Mouse (Mus musculus) gonadal fat pad, adult 2 months (tissue): ENCODE data around the gene Kirrel2. TPM values are rescaled to one million over a fixed set of nuclear protein-coding genes. Genes with fewer than 3 reads are reported as not detected.

Experiments used
- DNase-seq: peaks from one replicate; pipeline ENCODE4 v3.0.0-alpha.2; 2012; ENCODE audit warnings: low read depth
- polyA plus RNA-seq: library from polyadenylated mRNA; depleted of rRNA; stranded (reverse); fragments of >200 nt; gene quantifications from 2 replicates; pipeline ENCODE4 v1.2.3, GENCODE M21; 2012; rRNA removed

Kirrel2 gene
- polyA plus RNA-seq, 1 experiment: not detected

GRCm38 (mm10) chr7:30412735-30413147 is 44.7 kb downstream of the Kirrel2 start:
- no peak for DNase-seq

DNA sequence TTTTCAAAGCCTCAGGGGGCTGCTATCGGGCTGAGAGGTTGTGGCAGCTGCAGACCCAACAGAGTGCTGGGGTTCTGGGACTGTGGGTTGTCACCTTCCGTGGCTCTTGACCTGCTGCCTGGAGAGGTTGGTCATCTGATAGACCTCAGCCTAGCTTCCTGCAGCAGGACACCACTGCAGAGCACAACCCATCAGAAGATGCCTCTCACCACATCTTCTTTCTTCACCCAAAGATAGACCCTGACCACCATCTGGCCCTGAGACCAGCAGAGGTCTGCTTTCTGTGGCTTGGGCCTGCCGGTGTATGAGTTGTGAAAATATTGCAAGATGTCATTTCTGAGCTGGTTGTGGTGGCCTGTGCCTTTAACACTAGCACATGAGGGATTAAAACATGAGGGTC is 46.5 kb downstream of the Kirrel2 start:
- DNase-seq: no peak

GRCm38 (mm10) chr7:30409789-30410188 is 47.7 kb downstream of the Kirrel2 start:
- no peak for DNase-seq

DNA sequence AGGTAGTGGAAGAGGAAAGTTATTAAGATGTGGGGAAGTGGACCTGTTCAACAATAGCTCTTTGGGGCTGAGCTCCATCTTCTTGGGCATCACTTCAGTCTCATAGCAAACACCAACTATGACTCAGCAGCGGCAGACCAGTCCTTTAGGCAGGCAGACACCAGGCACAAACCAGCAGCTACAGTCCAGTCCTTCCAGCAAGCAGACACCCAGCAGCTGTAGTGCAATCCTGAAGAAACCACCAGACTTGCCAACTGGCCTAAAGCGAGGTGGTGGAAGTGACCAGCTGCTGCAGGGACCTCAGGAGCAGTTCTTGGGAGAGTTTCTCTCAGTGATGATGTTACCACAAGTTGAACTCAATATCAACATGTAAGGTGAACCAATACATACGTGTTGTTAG is 48.9 kb downstream of the Kirrel2 start:
- DNase-seq: no peak

- DNase-seq: no peak
Measured at GRCm38 (mm10) chr7:30402343-30402742, 55.1 kb downstream of the Kirrel2 start.

DNA sequence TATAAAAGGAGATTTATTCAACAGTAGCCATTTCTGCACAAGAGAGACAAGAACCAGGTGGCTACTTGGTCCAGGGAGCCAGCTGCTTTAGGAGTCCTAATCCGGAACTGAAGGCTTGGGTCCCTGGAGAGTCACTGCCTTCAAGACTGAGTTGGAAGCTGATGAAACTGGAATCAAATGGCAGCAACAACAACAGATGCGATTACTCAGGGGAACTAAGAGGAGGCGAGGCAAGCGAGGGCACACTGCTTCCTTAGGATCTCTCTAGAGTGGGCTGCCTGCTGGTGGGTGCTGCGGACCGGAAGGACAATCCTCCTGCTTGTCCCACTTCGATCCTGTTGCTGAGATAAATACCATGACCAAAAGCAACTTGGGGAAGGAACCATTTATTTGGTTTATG is 57.8 kb downstream of the Kirrel2 start:
- DNase-seq: no peak

Other genes starting within 250 kb of the Kirrel2 start
- 127 and 134 TPM in 2 replicates for gene Polr2i, start 225.7 kb downstream of the Kirrel2 start, polyA plus RNA-seq
- gene Tbcb, start 225.4 kb downstream of the Kirrel2 start, polyA plus RNA-seq: 63.0 and 64.8 TPM in 2 replicates
- gene Ovol3, start 222.0 kb downstream of the Kirrel2 start, polyA plus RNA-seq: not detected in 2 replicates
- gene Thap8, start 177.6 kb downstream of the Kirrel2 start, polyA plus RNA-seq: 0.96 and 1.3 TPM in 2 replicates
- 28.2 and 30.8 TPM in 2 replicates for gene Wdr62, start 177.3 kb downstream of the Kirrel2 start, polyA plus RNA-seq
- 6.3 and 12.5 TPM in 2 replicates for gene Clip3, start 166.0 kb downstream of the Kirrel2 start, polyA plus RNA-seq
- gene Alkbh6, start 149.0 kb downstream of the Kirrel2 start, polyA plus RNA-seq: 102 and 105 TPM in 2 replicates
- 5.4 and 7.2 TPM in 2 replicates for gene Syne4, start 142.9 kb downstream of the Kirrel2 start, polyA plus RNA-seq
- 1.1 and 1.7 TPM in 2 replicates for gene E130208F15Rik, start 135.9 kb downstream of the Kirrel2 start, polyA plus RNA-seq
- 16.8 and 17.2 TPM in 2 replicates for gene Sdhaf1, start 133.8 kb downstream of the Kirrel2 start, polyA plus RNA-seq
- 2.6 and 3.8 TPM in 2 replicates for gene Lrfn3, start 94.9 kb downstream of the Kirrel2 start, polyA plus RNA-seq
- gene Tyrobp, start 43.9 kb downstream of the Kirrel2 start, polyA plus RNA-seq: 156 and 182 TPM in 2 replicates
- gene Hcst, start 37.8 kb downstream of the Kirrel2 start, polyA plus RNA-seq: 6.8 and 10.8 TPM in 2 replicates
- 1.8 and 2.6 TPM in 2 replicates for gene Nfkbid, start 36.0 kb downstream of the Kirrel2 start, polyA plus RNA-seq
- 2.5 and 5.4 TPM in 2 replicates for gene Aplp1, start 12.2 kb downstream of the Kirrel2 start, polyA plus RNA-seq
- not detected in 2 replicates for gene Nphs1, start 625 bp upstream of the Kirrel2 start, polyA plus RNA-seq
- gene Prodh2, start 35.9 kb upstream of the Kirrel2 start, polyA plus RNA-seq: 0.19 and 0.20 TPM in 2 replicates
- gene Arhgap33, start 77.4 kb upstream of the Kirrel2 start, polyA plus RNA-seq: 9.3 and 13.5 TPM in 2 replicates
- 68.9 and 72.1 TPM in 2 replicates for gene Hspb6, start 94.5 kb upstream of the Kirrel2 start, polyA plus RNA-seq
- gene Proser3, start 94.6 kb upstream of the Kirrel2 start, polyA plus RNA-seq: 13.3 and 13.9 TPM in 2 replicates
- gene Lin37, start 102.1 kb upstream of the Kirrel2 start, polyA plus RNA-seq: 28.9 and 31.8 TPM in 2 replicates
- gene U2af1l4, start 105.6 kb upstream of the Kirrel2 start, polyA plus RNA-seq: 46.8 and 55.9 TPM in 2 replicates
- 1.4 and 1.6 TPM in 2 replicates for gene Gm49396, start 105.7 kb upstream of the Kirrel2 start, polyA plus RNA-seq
- gene Psenen, start 105.9 kb upstream of the Kirrel2 start, polyA plus RNA-seq: 134 and 146 TPM in 2 replicates
- gene Igflr1, start 107.7 kb upstream of the Kirrel2 start, polyA plus RNA-seq: 4.0 and 5.0 TPM in 2 replicates
- 37.4 and 45.6 TPM in 2 replicates for gene Kmt2b, start 131.0 kb upstream of the Kirrel2 start, polyA plus RNA-seq
- gene Zbtb32, start 141.2 kb upstream of the Kirrel2 start, polyA plus RNA-seq: 1.8 and 2.1 TPM in 2 replicates
- gene Upk1a, start 155.2 kb upstream of the Kirrel2 start, polyA plus RNA-seq: 128 and 176 TPM in 2 replicates
- gene Cox6b1, start 168.5 kb upstream of the Kirrel2 start, polyA plus RNA-seq: 518 and 792 TPM in 2 replicates
- gene Etv2, start 178.2 kb upstream of the Kirrel2 start, polyA plus RNA-seq: not detected in 2 replicates
- gene Rbm42, start 192.6 kb upstream of the Kirrel2 start, polyA plus RNA-seq: 46.1 and 54.3 TPM in 2 replicates
- gene Haus5, start 207.3 kb upstream of the Kirrel2 start, polyA plus RNA-seq: 8.6 and 9.7 TPM in 2 replicates
- gene Pmis2, start 213.9 kb upstream of the Kirrel2 start, polyA plus RNA-seq: 0.41 and 0.46 TPM in 2 replicates
- 0.66 and 1.5 TPM in 2 replicates for gene 2200002J24Rik, start 241.2 kb upstream of the Kirrel2 start, polyA plus RNA-seq